Mouse (Mus musculus): ENCODE results near the gene Ugt1a8. TPM values are rescaled to one million over a fixed set of nuclear protein-coding genes. Genes with fewer than 3 reads are reported as not detected.

Gene Ugt1a8
- polyA plus RNA-seq, 1 experiment from 2014 or later, result not detected

GRCm38 (mm10) chr1:88240072-88240471, 152.5 kb downstream of the Ugt1a8 start:
- no peak for DNase-seq (ENCODE audit: low spot score)
- H3K36me3 ChIP-seq (replicated peaks), result no peaks in the 10 kb centered on the region
- no peaks in the 10 kb centered on the region for H3K27me3 ChIP-seq (replicated peaks; ENCODE audit: low read depth, poor library complexity, severe bottlenecking)
- WGBS, result 73% methylated on average over 5 of the region's 5 CpGs
- H3K4me3 ChIP-seq, result no peak overlapping the region
- H3K27ac ChIP-seq (replicated peaks), result no peak overlapping the region
- H3K9me3 ChIP-seq, result peaks cover 95% of the 10 kb centered on the region
- H3K4me1 ChIP-seq, result no peaks in the 10 kb centered on the region

- 74% methylated on average over 4 of the region's 4 CpGs for WGBS
- no peak for DNase-seq (ENCODE audit: low spot score)
- H3K27ac ChIP-seq (replicated peaks), result no peak overlapping the region
- no peaks in the 10 kb centered on the region for H3K36me3 ChIP-seq (replicated peaks)
- H3K4me3 ChIP-seq, result no peak overlapping the region
- H3K27me3 ChIP-seq (replicated peaks; ENCODE audit: low read depth, poor library complexity, severe bottlenecking), result no peaks in the 10 kb centered on the region
- H3K9me3 ChIP-seq, result peaks cover 95% of the 10 kb centered on the region
- H3K4me1 ChIP-seq, result no peaks in the 10 kb centered on the region
These were observed 153.0 kb downstream of the Ugt1a8 start for GRCm38 (mm10) chr1:88240579-88240978.

DNA sequence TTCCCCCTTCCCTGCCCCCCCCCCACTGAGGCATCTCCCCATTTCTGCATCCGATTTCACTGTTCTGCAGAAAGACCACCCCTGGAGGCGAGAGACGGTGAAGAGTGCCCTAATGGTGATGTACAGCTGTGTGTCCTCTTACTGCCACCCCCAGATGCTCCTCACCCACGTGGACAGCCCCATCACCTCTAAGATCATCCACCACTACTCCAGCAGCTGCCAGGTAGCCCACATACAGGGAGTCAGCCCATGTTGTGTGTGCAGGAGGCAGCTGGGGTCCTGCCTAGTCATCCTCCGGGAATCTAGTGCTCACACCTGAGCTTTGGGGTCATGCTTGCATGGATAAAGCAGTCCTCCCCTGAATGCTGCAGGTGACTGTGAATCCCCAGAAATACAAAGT, 156.2 kb downstream of the Ugt1a8 start:
- Histone ChIP-seq H3K27me3 (replicated peaks; ENCODE audit: low read depth, poor library complexity, severe bottlenecking) (no peaks in the 10 kb centered on the region), H3K4me3 (no peak overlapping the region), H3K9me3 (peaks cover 96% of the 10 kb centered on the region), H3K4me1 (no peaks in the 10 kb centered on the region), H3K27ac (replicated peaks) (no peak overlapping the region), H3K36me3 (replicated peaks) (no peaks in the 10 kb centered on the region)
- no peak for DNase-seq (ENCODE audit: low spot score)
- 68% methylated on average over 5 of the region's 5 CpGs for WGBS

GRCm38 (mm10) chr1:88245881-88246280, 158.3 kb downstream of the Ugt1a8 start:
- Histone ChIP-seq H3K4me3 (no peak overlapping the region), H3K36me3 (replicated peaks) (no peaks in the 10 kb centered on the region), H3K4me1 (no peaks in the 10 kb centered on the region), H3K9me3 (peaks cover 96% of the 10 kb centered on the region), H3K27ac (replicated peaks) (no peak overlapping the region), H3K27me3 (replicated peaks; ENCODE audit: low read depth, poor library complexity, severe bottlenecking) (no peaks in the 10 kb centered on the region)
- DNase-seq (ENCODE audit: low spot score), result no peak
- 77% methylated on average over 6 of the region's 6 CpGs for WGBS

DNA sequence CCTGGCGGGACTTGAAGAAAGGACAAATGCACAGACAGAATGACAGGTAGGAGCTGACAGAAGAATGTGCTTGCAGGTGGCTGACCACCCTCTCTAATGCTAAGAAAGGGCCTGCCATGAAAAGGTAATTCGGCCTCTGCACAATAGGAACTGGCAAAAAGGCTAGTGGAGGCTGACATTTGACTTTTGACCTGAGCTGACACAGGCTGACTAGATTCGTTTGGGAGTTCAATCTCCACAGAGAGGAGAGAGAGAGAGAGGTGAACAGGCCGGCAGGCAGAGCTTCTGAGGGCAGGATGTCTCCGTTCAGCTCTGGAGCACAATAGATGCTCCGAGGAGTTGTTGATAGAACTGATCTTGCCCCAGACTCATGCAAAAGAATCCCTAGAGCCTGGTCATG, 158.8 kb downstream of the Ugt1a8 start:
- H3K4me1 ChIP-seq, result no peaks in the 10 kb centered on the region
- no peak overlapping the region for H3K4me3 ChIP-seq
- DNase-seq (ENCODE audit: low spot score), result no peak
- H3K27me3 ChIP-seq (replicated peaks; ENCODE audit: low read depth, poor library complexity, severe bottlenecking), result no peaks in the 10 kb centered on the region
- no peak overlapping the region for H3K27ac ChIP-seq (replicated peaks)
- peaks cover 97% of the 10 kb centered on the region for H3K9me3 ChIP-seq
- H3K36me3 ChIP-seq (replicated peaks), result no peaks in the 10 kb centered on the region
- 47% methylated on average over 6 of the region's 6 CpGs for WGBS

DNA sequence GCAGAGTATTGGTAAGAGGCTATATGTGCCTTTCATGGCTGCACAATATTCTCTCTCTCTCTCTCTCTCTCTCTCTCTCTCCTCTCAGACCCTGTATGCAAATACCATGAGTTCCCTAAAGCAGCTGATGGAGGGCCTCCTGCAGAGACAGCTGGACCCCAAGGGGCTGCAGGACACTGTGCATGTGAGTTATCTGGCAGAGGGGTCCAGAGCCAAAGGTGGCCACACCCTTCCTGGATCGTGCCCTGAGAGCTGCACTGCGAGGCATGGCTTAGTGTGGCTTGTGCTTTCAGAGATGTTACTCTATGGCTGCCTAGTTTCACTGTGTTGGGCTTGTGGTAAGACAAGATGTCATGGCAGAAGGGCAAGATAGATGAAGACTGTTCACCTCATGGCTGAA, 160.0 kb downstream of the Ugt1a8 start:
- WGBS, result 49% methylated on average over 2 of the region's 2 CpGs
- no peaks in the 10 kb centered on the region for H3K27me3 ChIP-seq (replicated peaks; ENCODE audit: low read depth, poor library complexity, severe bottlenecking)
- H3K9me3 ChIP-seq, result peaks cover 95% of the 10 kb centered on the region

GRCm38 (mm10) chr1:88248658-88249057, 161.0 kb downstream of the Ugt1a8 start:
- H3K4me1 ChIP-seq, result no peaks in the 10 kb centered on the region
- no peaks in the 10 kb centered on the region for H3K36me3 ChIP-seq (replicated peaks)
- H3K27ac ChIP-seq (replicated peaks), result no peak overlapping the region
- no peaks in the 10 kb centered on the region for H3K27me3 ChIP-seq (replicated peaks; ENCODE audit: low read depth, poor library complexity, severe bottlenecking)
- no peak for DNase-seq (ENCODE audit: low spot score)
- peaks cover 96% of the 10 kb centered on the region for H3K9me3 ChIP-seq
- H3K4me3 ChIP-seq, result no peak overlapping the region
- 71% methylated on average over 4 of the region's 4 CpGs for WGBS

More for the DNA sequence above, 160.0 kb downstream of the Ugt1a8 start:
- no peak for DNase-seq (ENCODE audit: low spot score)
- H3K4me3 ChIP-seq, result no peak overlapping the region
- no peaks in the 10 kb centered on the region for H3K4me1 ChIP-seq
- no peak overlapping the region for H3K27ac ChIP-seq (replicated peaks)
- no peaks in the 10 kb centered on the region for H3K36me3 ChIP-seq (replicated peaks)

DNA sequence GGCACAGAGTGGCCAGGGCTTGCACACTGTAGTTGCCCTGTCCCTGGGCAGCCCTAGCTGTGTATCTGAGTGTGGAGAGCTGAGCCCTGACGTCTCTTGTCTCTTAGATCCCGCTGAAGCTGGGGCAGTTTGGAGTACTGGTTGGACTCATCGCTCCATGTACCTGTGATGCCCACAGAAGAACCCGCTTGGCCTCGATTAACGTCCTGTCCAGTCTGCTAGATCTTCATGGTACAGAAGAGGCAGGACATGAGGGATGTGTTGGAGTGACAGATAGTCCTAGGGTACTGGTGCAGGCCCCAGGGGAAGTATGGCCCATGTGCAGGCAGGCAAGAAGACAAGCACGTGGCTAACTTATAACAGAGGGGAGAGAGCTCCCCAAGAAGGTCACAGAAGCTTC, 162.0 kb downstream of the Ugt1a8 start:
- 79% methylated on average over 7 of the region's 7 CpGs for WGBS
- no peaks in the 10 kb centered on the region for H3K36me3 ChIP-seq (replicated peaks)
- DNase-seq (ENCODE audit: low spot score), result no peak
- peaks cover 96% of the 10 kb centered on the region for H3K9me3 ChIP-seq
- no peaks in the 10 kb centered on the region for H3K4me1 ChIP-seq
- no peak overlapping the region for H3K4me3 ChIP-seq
- H3K27ac ChIP-seq (replicated peaks), result no peak overlapping the region
- no peaks in the 10 kb centered on the region for H3K27me3 ChIP-seq (replicated peaks; ENCODE audit: low read depth, poor library complexity, severe bottlenecking)

GRCm38 (mm10) chr1:88250023-88250422, 162.4 kb downstream of the Ugt1a8 start:
- Histone ChIP-seq H3K4me3 (no peak overlapping the region), H3K27ac (replicated peaks) (no peak overlapping the region), H3K9me3 (peaks cover 96% of the 10 kb centered on the region), H3K4me1 (no peaks in the 10 kb centered on the region), H3K27me3 (replicated peaks; ENCODE audit: low read depth, poor library complexity, severe bottlenecking) (no peaks in the 10 kb centered on the region), H3K36me3 (replicated peaks) (no peaks in the 10 kb centered on the region)
- 83% methylated on average over 5 of the region's 5 CpGs for WGBS
- DNase-seq (ENCODE audit: low spot score), result no peak

DNA sequence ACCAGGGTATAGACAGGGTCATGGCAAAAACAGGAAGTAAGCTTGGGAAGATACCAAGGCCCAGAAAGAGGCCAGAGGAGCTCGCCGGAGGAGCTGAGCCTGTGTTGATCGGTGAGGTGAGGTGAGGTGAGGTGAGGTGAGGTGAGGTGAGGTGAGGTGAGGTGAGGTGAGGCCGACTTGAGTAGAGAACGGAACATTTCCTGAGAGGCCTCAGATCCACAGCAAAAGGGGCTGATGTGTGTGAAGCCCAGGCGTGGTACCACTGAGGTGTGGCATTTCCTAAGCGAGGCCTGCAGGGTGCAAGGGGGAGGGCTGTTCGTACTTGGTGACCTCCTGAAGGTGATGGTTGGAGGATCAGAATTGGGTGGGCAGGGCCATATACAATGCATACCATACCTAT, 165.5 kb downstream of the Ugt1a8 start:
- no peaks in the 10 kb centered on the region for H3K36me3 ChIP-seq (replicated peaks)
- no peak overlapping the region for H3K27ac ChIP-seq (replicated peaks)
- no peak for DNase-seq (ENCODE audit: low spot score)
- H3K4me3 ChIP-seq, result no peak overlapping the region
- no peaks in the 10 kb centered on the region for H3K4me1 ChIP-seq
- WGBS, result 73% methylated on average over 8 of the region's 8 CpGs
- H3K27me3 ChIP-seq (replicated peaks; ENCODE audit: low read depth, poor library complexity, severe bottlenecking), result no peaks in the 10 kb centered on the region
- H3K9me3 ChIP-seq, result peaks cover 98% of the 10 kb centered on the region

DNA sequence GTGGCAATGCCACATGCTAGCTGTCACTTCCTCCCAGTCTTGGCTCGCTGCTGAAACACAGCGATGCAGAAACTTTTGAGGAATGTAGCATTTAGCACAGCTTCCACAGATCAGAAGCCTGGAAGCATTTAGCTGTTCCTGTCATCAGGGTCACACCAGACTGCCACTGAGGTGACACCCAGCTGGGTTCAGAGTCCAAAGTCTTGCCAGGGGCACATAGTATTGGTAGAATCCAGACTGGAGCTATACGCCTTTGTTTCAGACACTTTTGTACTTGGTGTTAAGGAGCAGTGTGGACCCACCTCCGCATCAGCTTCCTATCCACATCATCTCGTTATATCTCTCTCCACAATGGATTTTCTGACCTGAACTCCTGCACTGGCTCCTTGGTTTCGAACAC, 165.9 kb downstream of the Ugt1a8 start:
- DNase-seq (ENCODE audit: low spot score), result no peak
- Histone ChIP-seq H3K4me3 (no peak overlapping the region), H3K9me3 (peaks cover 98% of the 10 kb centered on the region), H3K36me3 (replicated peaks) (no peaks in the 10 kb centered on the region), H3K4me1 (no peaks in the 10 kb centered on the region), H3K27me3 (replicated peaks; ENCODE audit: low read depth, poor library complexity, severe bottlenecking) (no peaks in the 10 kb centered on the region), H3K27ac (replicated peaks) (no peak overlapping the region)
- 69% methylated on average over 6 of the region's 6 CpGs for WGBS

GRCm38 (mm10) chr1:88254793-88255465, 167.3 kb downstream of the Ugt1a8 start:
- 87% methylated on average over 12 of the region's 12 CpGs for WGBS
- DNase-seq (ENCODE audit: low spot score), result no peak
- Histone ChIP-seq H3K27me3 (replicated peaks; ENCODE audit: low read depth, poor library complexity, severe bottlenecking) (no peaks in the 10 kb centered on the region), H3K4me3 (no peak overlapping the region), H3K27ac (replicated peaks) (no peak overlapping the region), H3K9me3 (peaks cover 95% of the 10 kb centered on the region), H3K36me3 (replicated peaks) (peaks cover 9% of the 10 kb centered on the region), H3K4me1 (no peaks in the 10 kb centered on the region)

- H3K36me3 ChIP-seq (replicated peaks), result peaks cover 14% of the 10 kb centered on the region
- DNase-seq (ENCODE audit: low spot score), result no peak
- H3K27me3 ChIP-seq (replicated peaks; ENCODE audit: low read depth, poor library complexity, severe bottlenecking), result no peaks in the 10 kb centered on the region
- H3K4me1 ChIP-seq, result no peaks in the 10 kb centered on the region
- 57% methylated on average over 2 of the region's 2 CpGs for WGBS
- peaks cover 95% of the 10 kb centered on the region for H3K9me3 ChIP-seq
- no peak overlapping the region for H3K4me3 ChIP-seq
- no peak overlapping the region for H3K27ac ChIP-seq (replicated peaks)
These were observed 167.8 kb downstream of the Ugt1a8 start for GRCm38 (mm10) chr1:88255466-88255857.

Data from embryonic facial prominence, embryonic 10.5 days (tissue).